Mouse (Mus musculus) v-Abl transformed pro-B cells (cell line): ENCODE measurements around the gene Eda.
"Not testable (repeated sequence)": the region's sequence is repeated elsewhere in the genome, so short reads cannot be mapped to it uniquely, and the experiment has no call there.

Experiments used
- in situ Hi-C, 2 experiments: fragments of 400-800 bp; cut with MboI; formaldehyde crosslinking; loops; one replicate each; pipeline ENCODE4 v1.15.1; 2025; ENCODE audit not compliant: unreplicated experiment in 2 of 2

The Eda gene

GRCm38 (mm10) chrX:100400900-100401299, 425.5 kb downstream of the Eda start:
- in situ Hi-C loops: no loop called here

- in situ Hi-C loops: no loop called here
Measured at GRCm38 (mm10) chrX:100401657-100402056, 426.3 kb downstream of the Eda start.

- in situ Hi-C loops: no loop called here
Measured at GRCm38 (mm10) chrX:100409245-100409644, 433.8 kb downstream of the Eda start.

GRCm38 (mm10) chrX:100428693-100429092, 453.3 kb downstream of the Eda start, which contains the start of gene Otud6a:
Gene Otud6a, plus strand, starts transcription at chrX:100429013.
- in situ Hi-C loops: no loop called here

- in situ Hi-C loops: no loop called here
Measured at GRCm38 (mm10) chrX:100432311-100432710, 456.9 kb downstream of the Eda start.

- in situ Hi-C loops: not testable (repeated sequence)
Measured at GRCm38 (mm10) chrX:100442617-100443016, 467.2 kb downstream of the Eda start, which contains the start of gene Awat2. Gene Awat2, minus strand, starts transcription at chrX:100442717.

- in situ Hi-C loops: no loop called here
Measured at GRCm38 (mm10) chrX:100443532-100443931, 468.1 kb downstream of the Eda start.
